Mouse (Mus musculus) adrenal gland, adult 2 months (tissue): ENCODE data around the gene C1qtnf6. TPM values are rescaled to one million over a fixed set of nuclear protein-coding genes. Genes with fewer than 3 reads are reported as not detected.

Experiments
- DNase-seq: peaks from one replicate; pipeline ENCODE4 v3.0.0; 2021
- long read RNA-seq: library from polyadenylated mRNA; stranded (forward); transcript quantifications from one replicate; pipeline ENCODE4 v2.0.0, GENCODE M21; 2021
- polyA plus RNA-seq: library from polyadenylated mRNA; depleted of rRNA; stranded (reverse); fragments of >200 nt; gene quantifications from 2 replicates; pipeline ENCODE4 v1.2.3, GENCODE M21; 2012; rRNA removed
- total RNA-seq, 2 experiments: library from RNA; stranded (reverse); gene quantifications; 2 replicates each; pipeline ENCODE4 v1.2.3; 2021

C1qtnf6 gene
- total RNA-seq (10 to 100 TPM; 16.9 to 30.1 TPM), polyA plus RNA-seq (63.2 and 92.2 TPM in 2 replicates)
- long read RNA-seq, transcript C1qtnf6-201 (3 exons, 2,402 nt) = major isoform, 6 of 15 reads
- long read RNA-seq, partial matches to known transcripts = 0 of 15 reads
- long read RNA-seq, other reads (novel, unspliced or antisense) = 5 of 15 reads

GRCm38 (mm10) chr15:78530671-78531450, at the start of gene C1qtnf6:
TSS of gene C1qtnf6 (minus strand) at chr15:78531416.
- DNase-seq = peak; percentile 91

GRCm38 (mm10) chr15:78576284-78576810, 45.1 kb upstream of the C1qtnf6 start:
- DNase-seq = no peak

DNA sequence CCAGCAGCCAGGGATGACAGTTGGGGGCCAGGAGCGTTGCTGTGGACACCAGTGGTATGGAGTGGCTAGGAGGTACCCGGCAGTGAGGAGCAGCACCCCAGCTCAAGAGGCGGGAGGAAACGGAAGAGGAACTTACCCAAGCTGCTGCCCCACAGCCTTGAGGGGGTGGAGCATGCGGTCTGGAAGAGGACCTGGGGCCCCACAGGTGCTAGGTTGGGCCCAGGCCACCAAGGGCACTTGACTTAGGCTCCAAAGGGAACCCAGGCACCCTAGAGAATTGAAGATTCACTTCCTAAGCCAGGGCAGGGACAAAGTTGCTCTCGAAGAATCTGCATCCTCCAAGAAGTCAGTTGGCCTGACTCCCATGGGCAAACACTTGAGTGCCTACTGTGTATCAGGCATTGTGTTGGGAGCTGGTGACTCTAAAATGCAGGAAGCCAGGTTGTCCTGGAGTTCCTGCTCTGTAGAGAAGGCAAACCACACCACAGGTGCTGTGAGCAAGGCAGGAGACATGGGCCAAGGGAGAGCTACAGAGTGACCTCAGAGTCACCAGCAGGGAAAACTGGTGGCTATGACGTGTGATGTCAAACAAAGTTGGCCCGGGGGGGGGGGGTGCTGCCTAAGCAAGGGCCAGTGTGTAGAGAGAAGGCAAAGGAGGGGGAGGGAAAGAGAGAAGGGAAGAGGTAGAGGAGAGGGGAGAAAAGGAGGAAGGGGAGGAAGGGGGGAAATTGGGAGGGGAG, 41.6 kb upstream of the C1qtnf6 start, which contains the start of gene Rac2:
Gene Rac2 (minus strand): TSS at position 126 of the 740 bp plus-strand sequence.
- DNase-seq = no peak

GRCm38 (mm10) chr15:78572270-78572600, 41.0 kb upstream of the C1qtnf6 start:
- DNase-seq = no peak

- no peak for DNase-seq
These were observed 40.5 kb upstream of the C1qtnf6 start for GRCm38 (mm10) chr15:78571554-78572269.

GRCm38 (mm10) chr15:78570170-78570569, 39.0 kb upstream of the C1qtnf6 start:
- no peak for DNase-seq

DNA sequence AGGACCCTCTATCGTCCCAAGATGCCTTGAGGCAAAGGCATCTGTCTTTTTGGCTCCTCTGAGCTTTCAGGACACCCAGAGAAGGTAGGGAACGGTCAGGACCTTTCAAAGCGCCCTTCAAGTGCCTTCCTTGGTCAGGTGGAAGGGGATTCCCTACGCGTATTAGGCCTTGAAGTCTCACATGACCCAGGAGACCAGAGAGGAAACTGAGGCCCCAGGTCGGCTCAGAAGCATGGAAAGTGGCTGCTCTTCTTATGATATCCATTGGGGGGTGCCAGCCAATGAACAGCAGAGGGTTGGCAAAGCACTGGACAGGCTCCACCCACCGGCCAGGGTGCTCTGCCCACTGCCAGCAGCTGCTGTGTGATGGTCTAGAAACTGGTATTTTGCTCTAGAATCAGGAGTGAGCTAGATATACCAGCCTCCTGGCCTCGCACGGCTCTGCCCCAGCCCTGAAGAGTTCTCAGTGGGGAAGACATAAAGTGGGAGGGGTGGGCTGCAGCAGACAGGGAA, 36.4 kb upstream of the C1qtnf6 start:
- DNase-seq = no peak

DNA sequence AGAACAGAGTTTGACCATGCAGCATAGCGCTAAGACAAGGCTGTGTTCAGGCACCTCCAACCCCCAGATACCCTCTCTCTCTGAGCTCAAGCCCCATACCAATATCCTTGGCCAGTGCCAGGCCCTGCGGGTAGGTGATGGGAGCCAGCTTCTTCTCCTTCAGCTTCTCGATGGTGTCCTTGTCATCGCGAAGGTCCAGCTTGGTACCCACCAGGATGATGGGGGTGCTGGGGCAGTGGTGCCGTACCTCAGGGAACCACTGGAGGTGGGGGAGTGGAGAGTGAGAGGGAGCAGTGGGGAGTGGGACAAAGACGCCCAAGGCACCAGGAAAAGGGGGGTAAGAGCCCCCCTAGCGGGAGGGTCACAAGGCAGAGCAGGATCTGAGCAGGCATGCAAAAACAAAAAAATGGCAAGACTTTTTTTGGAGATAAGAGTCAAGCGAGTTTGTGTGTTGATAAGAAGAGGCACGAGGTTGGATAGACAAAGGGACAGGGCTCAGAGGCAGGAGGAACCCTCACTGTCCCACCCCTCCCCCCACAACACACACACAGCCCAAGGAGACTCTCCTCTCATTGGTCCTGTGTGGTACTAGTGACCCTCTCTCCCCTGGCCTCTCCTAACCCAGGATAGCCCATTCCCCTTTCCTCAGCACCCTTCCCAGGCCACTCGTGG, 33.7 kb upstream of the C1qtnf6 start:
- no peak for DNase-seq

DNA sequence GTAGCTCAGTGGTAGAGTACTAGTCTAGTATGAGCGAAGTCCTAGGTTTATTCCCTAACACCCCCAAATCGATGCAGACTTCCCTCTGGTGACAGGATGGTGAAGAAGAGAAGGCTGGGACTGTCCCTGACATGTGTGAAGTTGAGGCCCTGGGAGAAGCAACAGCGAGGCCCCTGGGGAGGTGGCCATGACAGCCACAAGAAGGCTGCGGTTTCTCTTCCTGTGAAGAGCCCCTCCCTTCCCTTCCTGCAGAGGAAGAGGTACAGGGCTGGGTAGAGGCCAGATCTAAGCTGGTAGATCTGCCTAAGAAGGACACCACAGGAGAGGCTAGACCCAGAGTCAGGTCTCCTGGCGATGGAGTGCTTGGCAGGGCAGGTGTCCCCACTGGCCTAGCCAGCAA, 32.7 kb upstream of the C1qtnf6 start:
- DNase-seq = no peak

DNA sequence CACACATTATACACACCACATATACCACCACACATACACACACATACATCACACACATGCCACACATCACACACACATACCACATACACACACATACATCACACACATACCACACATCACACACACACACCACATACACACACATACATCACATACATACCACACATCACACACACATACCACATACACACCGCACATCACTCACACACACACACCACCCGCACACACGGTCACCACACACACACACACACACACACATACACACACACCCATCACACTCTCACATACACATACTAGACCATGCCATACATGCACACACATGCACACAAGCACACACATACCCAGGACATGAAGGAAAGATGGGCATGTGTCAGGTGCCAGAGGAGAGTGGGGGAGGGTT, 32.1 kb upstream of the C1qtnf6 start:
- no peak for DNase-seq

DNA sequence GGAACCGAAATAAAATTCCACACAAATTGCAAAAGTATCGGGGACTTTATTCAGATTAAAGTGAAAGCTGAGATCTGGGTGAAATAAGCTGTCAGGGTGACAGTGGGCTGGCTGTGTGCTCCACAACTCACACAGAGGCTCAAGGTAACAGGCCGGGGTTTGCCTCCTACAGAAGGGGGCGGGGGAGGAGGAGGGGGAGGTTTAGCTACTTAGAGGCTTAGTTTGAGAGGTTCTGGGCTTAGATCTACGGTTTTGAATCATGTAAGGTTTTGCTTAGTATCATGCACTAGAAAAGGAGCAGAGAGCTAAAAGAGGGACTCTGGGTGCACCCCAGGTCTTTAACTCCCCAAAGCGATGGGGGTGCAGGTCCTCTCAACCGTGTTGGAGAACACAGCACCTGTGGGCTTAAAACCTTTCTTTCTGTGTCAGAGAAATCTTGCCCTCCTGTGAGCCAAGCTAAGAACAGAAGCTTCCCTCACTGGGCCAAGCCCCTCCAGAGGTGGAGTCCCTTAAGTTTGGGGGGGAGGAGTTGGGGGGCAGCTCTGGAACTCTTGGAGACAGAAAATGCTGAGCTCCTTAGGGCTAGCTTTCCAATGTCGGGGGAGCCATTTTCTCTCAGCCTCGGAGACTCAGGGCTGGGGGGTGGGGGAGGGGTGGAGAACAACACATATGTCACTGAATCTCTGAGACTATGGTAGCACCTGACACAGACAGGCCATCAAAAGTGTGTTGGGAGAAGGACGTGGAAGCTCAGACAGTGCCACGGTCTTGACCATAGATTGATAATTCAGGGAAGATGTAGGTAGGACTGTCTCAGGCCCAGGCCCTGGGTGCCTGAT, 28.1 kb upstream of the C1qtnf6 start:
- DNase-seq = no peak

- DNase-seq = no peak
These were observed 26.7 kb upstream of the C1qtnf6 start for GRCm38 (mm10) chr15:78557693-78558535.

- no peak for DNase-seq
These were observed 23.5 kb upstream of the C1qtnf6 start for GRCm38 (mm10) chr15:78554545-78555313.

DNA sequence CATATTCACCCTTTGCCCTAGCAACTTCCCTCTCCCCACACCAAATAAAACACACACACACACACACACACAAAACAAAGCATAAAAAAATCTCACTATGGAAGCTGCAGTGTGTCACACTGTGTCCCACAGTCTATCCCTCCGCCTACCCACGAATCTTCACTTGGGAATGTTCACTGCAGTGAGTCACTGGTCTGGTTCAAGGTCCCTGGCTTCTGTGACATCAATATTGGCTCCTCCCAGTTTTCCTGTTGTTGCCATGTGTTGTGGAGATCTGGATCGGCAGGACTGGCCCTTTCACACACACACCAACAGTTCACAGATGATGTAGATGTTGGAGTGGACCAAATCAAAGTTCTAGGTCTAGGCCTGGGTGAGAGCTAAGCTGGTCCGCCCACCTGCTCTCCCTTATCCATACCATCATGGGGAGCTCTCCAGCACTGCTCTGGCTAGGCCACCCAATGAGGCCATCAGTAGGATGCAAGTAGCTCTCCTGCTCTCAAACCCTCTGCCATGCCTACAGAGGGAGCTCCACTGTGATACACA, 18.0 kb upstream of the C1qtnf6 start:
- peak; percentile 87 for DNase-seq

DNA sequence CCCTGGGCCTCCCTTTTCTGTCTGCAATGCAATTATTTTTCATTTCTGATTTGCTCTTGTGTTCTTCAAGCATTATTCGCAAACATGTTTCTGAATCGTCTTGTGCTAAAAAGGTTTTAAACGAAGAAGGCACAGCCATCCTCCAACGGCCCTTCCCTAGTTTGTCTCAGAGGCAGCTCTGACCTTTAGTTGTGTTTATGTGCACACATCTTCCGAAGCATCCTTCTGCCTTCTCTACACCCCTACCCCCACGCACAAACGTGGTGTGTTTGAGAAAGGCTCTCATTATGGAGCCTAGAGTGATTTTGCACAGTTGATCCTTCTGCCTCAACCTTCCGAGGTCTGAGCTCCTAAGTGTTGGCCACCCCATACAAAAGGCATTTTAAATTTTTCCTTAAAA, 17.5 kb upstream of the C1qtnf6 start:
- DNase-seq = no peak

DNA sequence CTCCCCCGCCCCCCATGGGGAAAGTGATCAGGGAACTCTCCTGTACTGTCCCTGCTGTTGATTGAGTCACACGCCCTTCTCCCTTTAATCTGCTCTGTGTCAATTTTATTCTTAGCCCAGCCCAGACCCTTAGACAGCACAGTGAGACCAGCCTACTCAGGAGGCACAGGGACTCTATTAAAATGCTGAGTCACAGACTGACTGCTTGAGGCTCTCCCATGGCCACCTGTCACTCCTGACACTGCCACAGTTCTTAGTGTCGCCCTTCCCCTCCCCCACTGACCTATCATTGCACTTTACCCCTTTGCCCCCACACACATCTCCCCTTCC, 17.1 kb upstream of the C1qtnf6 start:
- peak; percentile 76 for DNase-seq

DNA sequence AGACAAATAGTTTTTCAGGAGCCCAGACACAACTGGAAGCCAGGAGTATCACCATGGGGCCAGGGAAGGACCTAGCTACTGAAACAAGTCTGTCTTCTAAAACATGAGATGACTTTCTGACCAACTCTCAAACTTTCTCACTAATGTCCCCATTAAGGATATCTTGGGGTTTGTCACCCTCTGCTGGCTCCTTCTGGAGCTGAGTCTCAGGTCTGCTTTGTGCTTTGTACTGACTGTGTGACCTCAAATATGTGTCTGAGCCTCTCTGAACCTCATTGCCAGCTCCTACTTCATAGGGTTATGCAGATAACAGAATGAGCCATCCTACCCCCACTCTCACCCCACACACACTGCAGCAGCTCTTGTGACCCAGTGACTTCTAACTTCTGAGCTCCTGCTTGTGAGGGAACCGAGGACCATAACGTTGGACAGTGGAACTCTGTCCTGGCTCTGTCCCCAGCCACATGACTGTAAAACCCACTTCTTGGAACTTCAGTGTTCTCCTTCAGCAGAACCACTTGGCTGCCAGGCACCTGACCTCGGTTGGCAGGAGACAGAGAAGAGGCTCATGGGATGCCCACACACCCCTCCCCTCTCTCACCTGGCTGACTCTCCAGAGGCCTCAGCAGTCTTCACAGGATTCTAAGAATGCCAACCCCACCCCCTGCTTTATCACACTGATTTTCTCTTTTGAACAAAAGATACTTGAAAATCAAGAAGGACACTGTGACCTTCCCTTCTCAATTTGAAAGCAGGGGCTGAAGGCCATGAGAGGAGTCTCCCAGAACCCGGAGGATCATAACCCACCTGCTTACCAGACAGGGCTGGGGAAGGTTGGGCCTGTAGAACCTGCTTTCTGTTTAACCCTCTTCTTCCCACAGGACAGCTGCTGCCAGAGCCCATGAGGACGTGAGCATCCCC, 16.5 kb upstream of the C1qtnf6 start:
- peak; percentile 77 for DNase-seq
